Mouse (Mus musculus) cerebellum, adult 2 months (tissue): Measurements from ENCODE around the gene Olfr1240.

Experiments used
- CTCF ChIP-seq: fragments of 200-500 bp; IDR thresholded peaks from 2 replicates; pipeline ENCODE4 v1.5.1; 2011; ENCODE audit warnings: low read depth, mild to moderate bottlenecking, control low read depth, low read length, moderate library complexity, borderline replicate concordance; ENCODE audit not compliant: insufficient read depth
- POLR2A ChIP-seq: fragments of 200-500 bp; IDR thresholded peaks from 2 replicates; pipeline ENCODE4 v1.6.1; 2011; ENCODE audit warnings: low read length, control low read depth, borderline replicate concordance; ENCODE audit not compliant: insufficient read depth

GRCm38 (mm10) chr2:89414557-89414956, 28.2 kb downstream of the Olfr1240 start:
- TF ChIP-seq CTCF (no peak), POLR2A (no peak)
